Mouse (Mus musculus) MEL (cell line): ENCODE measurements around the gene Aes. TPM values are rescaled to one million over a fixed set of nuclear protein-coding genes. Genes with fewer than 3 reads are reported as not detected.

Experiments
- DNase-seq: peaks from one replicate; pipeline ENCODE4 v3.0.0; 2011; ENCODE audit warnings: low read depth, low spot score
- H3K27ac ChIP-seq: 2 replicates; pipeline ENCODE4 v1.5.1; 2012; ENCODE audit warnings: low read depth, mild to moderate bottlenecking, control low read depth, low read length, moderate library complexity; ENCODE audit not compliant: control insufficient read depth
- H3K27me3 ChIP-seq, 2 experiments: fragments of 150-350 bp in 1 of 2; sonication (generic) in 1 of 2; 2 replicates each; pipeline ENCODE4 v1.6.1; 2012; ENCODE audit warnings: low read length in 2 of 2, mild to moderate bottlenecking in 2 of 2, improper control_type of control experiment in 1 of 2, moderate library complexity in 1 of 2; ENCODE audit not compliant: insufficient read depth in 2 of 2, control insufficient read depth in 1 of 2
- H3K36me3 ChIP-seq, 2 experiments: 2 replicates each; pipeline ENCODE4 v1.6.1; 2012 to 2014; ENCODE audit warnings: low read length in 2 of 2, improper control_type of control experiment in 1 of 2, inconsistent platforms in 1 of 2, mild to moderate bottlenecking in 1 of 2; ENCODE audit not compliant: insufficient read depth in 2 of 2, control insufficient read depth in 1 of 2
- H3K4me1 ChIP-seq, 2 experiments: fragments of 150-350 bp in 1 of 2; sonication (generic) in 1 of 2; 2 replicates each; pipeline ENCODE4 v1.6.1; 2012; ENCODE audit warnings: low read length in 2 of 2, improper control_type of control experiment in 1 of 2, mild to moderate bottlenecking in 1 of 2; ENCODE audit not compliant: insufficient read depth in 2 of 2, control insufficient read depth in 1 of 2
- H3K4me3 ChIP-seq, 2 experiments: fragments of 150-350 bp in 1 of 2; sonication (generic) in 1 of 2; 2 replicates each; pipeline ENCODE4 v1.5.1; 2012; ENCODE audit warnings: low read depth in 2 of 2, low read length in 2 of 2, mild to moderate bottlenecking in 2 of 2, moderate library complexity in 2 of 2, control low read depth in 1 of 2, improper control_type of control experiment in 1 of 2; ENCODE audit not compliant: control insufficient read depth in 1 of 2, insufficient read depth in 1 of 2
- H3K79me2 ChIP-seq: 2 replicates; pipeline ENCODE4 v1.6.1; 2012; ENCODE audit warnings: mild to moderate bottlenecking, low read length, moderate library complexity; ENCODE audit not compliant: control insufficient read depth, poor library complexity, insufficient read depth
- H3K9ac ChIP-seq: 2 replicates; pipeline ENCODE4 v1.6.1; 2012; ENCODE audit warnings: low read depth, mild to moderate bottlenecking, control low read depth, low read length, moderate library complexity; ENCODE audit not compliant: control insufficient read depth, poor library complexity, severe bottlenecking
- H3K9me3 ChIP-seq: fragments of 150-350 bp; sonication (generic); replicated peaks from 2 replicates; pipeline ENCODE4 v1.6.1; 2012; ENCODE audit warnings: mild to moderate bottlenecking, low read length, improper control_type of control experiment, moderate library complexity; ENCODE audit not compliant: insufficient read depth
- BHLHE40 ChIP-seq: IDR thresholded peaks from 2 replicates; pipeline ENCODE4 v1.6.1; 2012; ENCODE audit warnings: low read depth, mild to moderate bottlenecking, inconsistent platforms, low read length, improper control_type of control experiment, borderline replicate concordance
- CHD2 ChIP-seq: IDR thresholded peaks from 2 replicates; pipeline ENCODE4 v1.6.1; 2011; ENCODE audit warnings: low read length, improper control_type of control experiment
- E2F4 ChIP-seq: IDR thresholded peaks from 2 replicates; pipeline ENCODE4 v1.6.1; 2011; ENCODE audit warnings: low read depth, low read length, improper control_type of control experiment, borderline replicate concordance
- ETS1 ChIP-seq: IDR thresholded peaks from 2 replicates; pipeline ENCODE4 v1.6.1; 2012; ENCODE audit warnings: low read depth, mild to moderate bottlenecking, inconsistent platforms, low read length, improper control_type of control experiment, moderate library complexity
- GABPA ChIP-seq: IDR thresholded peaks from 2 replicates; pipeline ENCODE4 v1.6.1; 2012; ENCODE audit warnings: low read depth, mild to moderate bottlenecking, inconsistent platforms, low read length, improper control_type of control experiment, moderate library complexity
- JUND ChIP-seq: IDR thresholded peaks from 2 replicates; pipeline ENCODE4 v1.6.1; 2011; ENCODE audit warnings: low read depth, mild to moderate bottlenecking, improper control_type of control experiment, low read length
- KAT2A ChIP-seq: conservative IDR thresholded peaks from 2 replicates; pipeline ENCODE4 v1.6.1; 2012; ENCODE audit warnings: low read depth, low read length, improper control_type of control experiment, inconsistent platforms
- MAX ChIP-seq: IDR thresholded peaks from 2 replicates; pipeline ENCODE4 v1.6.1; 2011; ENCODE audit warnings: low read length, improper control_type of control experiment
- MEF2A ChIP-seq: IDR thresholded peaks from 2 replicates; pipeline ENCODE4 v1.6.1; 2014; ENCODE audit warnings: low read depth, mild to moderate bottlenecking, inconsistent platforms, low read length, improper control_type of control experiment; ENCODE audit not compliant: poor library complexity, insufficient replicate concordance, severe bottlenecking; ENCODE audit errors: extremely low read depth
- MXI1 ChIP-seq: IDR thresholded peaks from 2 replicates; pipeline ENCODE4 v1.6.1; 2011; ENCODE audit warnings: mild to moderate bottlenecking, low read depth, low read length, improper control_type of control experiment
- MYB ChIP-seq: IDR thresholded peaks from 2 replicates; pipeline ENCODE4 v1.6.1; 2011; ENCODE audit warnings: mild to moderate bottlenecking, low read depth, low read length, improper control_type of control experiment
- NELFE ChIP-seq: IDR thresholded peaks from 2 replicates; pipeline ENCODE4 v1.6.1; 2011; ENCODE audit warnings: low read depth, low read length, improper control_type of control experiment
- RCOR1 ChIP-seq: IDR thresholded peaks from 2 replicates; pipeline ENCODE4 v1.6.1; 2012; ENCODE audit warnings: low read depth, mild to moderate bottlenecking, inconsistent platforms, low read length, improper control_type of control experiment
- SIN3A ChIP-seq: IDR thresholded peaks from 2 replicates; pipeline ENCODE4 v1.6.1; 2012; ENCODE audit warnings: low read length, improper control_type of control experiment, inconsistent platforms
- SMC3 ChIP-seq: IDR thresholded peaks from 2 replicates; pipeline ENCODE4 v1.6.1; 2011; ENCODE audit warnings: low read depth, low read length, improper control_type of control experiment
- UBTF ChIP-seq: IDR thresholded peaks from 2 replicates; pipeline ENCODE4 v1.6.1; 2012; ENCODE audit warnings: low read depth, mild to moderate bottlenecking, inconsistent platforms, low read length, improper control_type of control experiment, moderate library complexity, borderline replicate concordance; ENCODE audit not compliant: insufficient read depth
- ZC3H11A ChIP-seq: IDR thresholded peaks from 2 replicates; pipeline ENCODE4 v1.6.1; 2012; ENCODE audit warnings: low read depth, mild to moderate bottlenecking, inconsistent platforms, low read length, improper control_type of control experiment
- ZKSCAN1 ChIP-seq: IDR thresholded peaks from 2 replicates; pipeline ENCODE4 v1.6.1; 2012; ENCODE audit warnings: low read depth, mild to moderate bottlenecking, inconsistent platforms, low read length, improper control_type of control experiment, moderate library complexity
- polyA plus RNA-seq, 2 experiments: library from polyadenylated mRNA; stranded (reverse) in 1 of 2; unstranded in 1 of 2; fragments of >175 nt in 1 of 2; fragments of >200 nt in 1 of 2; gene quantifications; 2 replicates each; pipeline versions ENCODE4 v1.2.1 to v1.2.4; 2012; ENCODE audit warnings: low replicate concordance in 2 of 2, low read depth in 1 of 2; ENCODE audit not compliant: insufficient read length in 2 of 2, insufficient read depth in 1 of 2, missing spikeins in 1 of 2
- total RNA-seq: library from RNA; depleted of rRNA; stranded (reverse); fragments of 300-350 nt; gene quantifications from 2 replicates; pipeline ENCODE4 v1.2.3, GENCODE M21; 2012

Gene Aes
- total and polyA plus RNA-seq, 3 experiments = 197 to 355 TPM; not detected in 1

DNA sequence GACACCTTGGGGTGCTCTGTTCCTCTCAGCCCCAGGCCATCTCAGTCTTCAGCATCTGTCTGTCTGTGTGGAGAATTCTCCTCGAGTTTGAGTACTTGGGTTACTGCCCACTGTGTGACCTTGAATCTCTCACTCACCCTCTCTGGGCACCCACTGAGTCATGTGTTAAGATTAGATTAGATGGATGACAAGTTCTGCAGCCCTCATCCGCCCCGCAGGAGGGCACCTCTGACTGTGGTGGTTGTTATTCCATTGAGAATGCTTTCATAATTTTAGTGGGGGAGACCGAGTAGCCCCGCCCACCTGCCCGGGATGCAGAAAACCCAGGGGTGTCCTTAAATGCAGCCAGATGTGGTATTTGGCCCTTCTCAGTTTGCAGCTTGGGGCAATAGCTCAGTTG is 4.2 kb downstream of the Aes start:
- Histone ChIP-seq H3K27me3 (no peaks in the 10 kb centered on the region), H3K36me3 (peaks cover 2 to 11% of the 10 kb centered on the region in 2 experiments; a peak in 2 of 4 replicates), H3K4me1 (peaks cover 0 to 11% of the 10 kb centered on the region in 2 experiments; a peak in 3 of 4 replicates), H3K27ac (no peak overlapping the region), H3K9me3 (no peaks in the 10 kb centered on the region), H3K79me2 (peaks cover 27% of the 10 kb centered on the region), H3K4me3 (no peak overlapping the region), H3K9ac (no peak overlapping the region)
- no peak for DNase-seq
- no peak for TF ChIP-seq ETS1
- no peak for TF ChIP-seq MXI1

- H3K9me3 ChIP-seq = no peaks in the 10 kb centered on the region
- no peak overlapping the region for H3K27ac ChIP-seq
- H3K4me1 ChIP-seq = peaks cover 0 to 9% of the 10 kb centered on the region in 2 experiments; a peak in 2 of 4 replicates
- H3K79me2 ChIP-seq = peaks cover 24% of the 10 kb centered on the region
- H3K9ac ChIP-seq = no peak overlapping the region
- TF ChIP-seq GABPA = no peak
- no peak for TF ChIP-seq E2F4
- TF ChIP-seq KAT2A = no peak
- TF ChIP-seq ZKSCAN1 = no peak
- no peak for TF ChIP-seq SIN3A
- no peak for TF ChIP-seq NELFE
- no peak for TF ChIP-seq ZC3H11A
- TF ChIP-seq MAX = no peak
- TF ChIP-seq MYB = no peak
- no peak for TF ChIP-seq MEF2A
- no peak for TF ChIP-seq UBTF
- no peak for TF ChIP-seq BHLHE40
- TF ChIP-seq SMC3 = no peak
- no peak for TF ChIP-seq JUND
- no peak for TF ChIP-seq RCOR1
- TF ChIP-seq CHD2 = no peak
- peaks cover 2 to 6% of the 10 kb centered on the region in 2 experiments; a peak in 2 of 4 replicates for H3K36me3 ChIP-seq
- DNase-seq = no peak
- H3K4me3 ChIP-seq = no peak overlapping the region
- no peaks in the 10 kb centered on the region for H3K27me3 ChIP-seq
Observed at GRCm38 (mm10) chr10:81564216-81564615, 4.9 kb downstream of the Aes start.
